Mouse (Mus musculus): ENCODE results near the gene Sap30bp. TPM values are rescaled to one million over a fixed set of nuclear protein-coding genes. Genes with fewer than 3 reads are reported as not detected.

Sap30bp gene
- total and polyA plus RNA-seq, 3 experiments, result 49.1 to 69.2 TPM; not detected in 1

GRCm38 (mm10) chr11:115992098-115992497 is 59.0 kb downstream of the Sap30bp start:
- H3K4me1 ChIP-seq (ENCODE audit: control insufficient read depth in 1 of 2, insufficient read depth in 2 of 2, low read length in 2 of 2), result no peaks in the 10 kb centered on the region; a peak in 1 of 4 replicates
- no peak overlapping the region for H3K4me3 ChIP-seq (ENCODE audit: control insufficient read depth in 1 of 2, insufficient read depth in 1 of 2, low read depth in 2 of 2, low read length in 2 of 2)
- H3K9ac ChIP-seq (ENCODE audit: control insufficient read depth, low read depth, low read length, poor library complexity, severe bottlenecking), result no peak overlapping the region
- no peaks in the 10 kb centered on the region for H3K9me3 ChIP-seq (replicated peaks; ENCODE audit: insufficient read depth, low read length)
- H3K36me3 ChIP-seq (ENCODE audit: control insufficient read depth in 1 of 2, insufficient read depth in 2 of 2, low read length in 2 of 2), result no peaks in the 10 kb centered on the region
- H3K27ac ChIP-seq (ENCODE audit: control insufficient read depth, low read depth, low read length), result no peak overlapping the region
- no peaks in the 10 kb centered on the region for H3K79me2 ChIP-seq (ENCODE audit: control insufficient read depth, insufficient read depth, low read length, poor library complexity)
- no peaks in the 10 kb centered on the region for H3K27me3 ChIP-seq (ENCODE audit: control insufficient read depth in 1 of 2, insufficient read depth in 2 of 2, low read length in 2 of 2)
- TF ChIP-seq ZMIZ1 (IDR thresholded peaks at IDR 0.05; ENCODE audit: low read depth, low read length), result no peak
- no peak for TF ChIP-seq NELFE (IDR thresholded peaks at IDR 0.05; ENCODE audit: low read depth, low read length)
- TF ChIP-seq ZNF384 (IDR thresholded peaks at IDR 0.05; ENCODE audit: low read depth, low read length), result no peak
- TF ChIP-seq SIN3A (IDR thresholded peaks at IDR 0.05; ENCODE audit: low read length), result no peak
- TF ChIP-seq MXI1 (IDR thresholded peaks at IDR 0.05; ENCODE audit: low read depth, low read length), result no peak
- TF ChIP-seq GABPA (IDR thresholded peaks at IDR 0.05; ENCODE audit: low read depth, low read length), result no peak
- no peak for TF ChIP-seq POLR2AphosphoS2 (IDR thresholded peaks at IDR 0.05; ENCODE audit: low read length)
- no peak for TF ChIP-seq MYC (IDR thresholded peaks at IDR 0.05; ENCODE audit: low read depth, low read length)
- no peak for TF ChIP-seq SMC3 (IDR thresholded peaks at IDR 0.05; ENCODE audit: low read depth, low read length)
- TF ChIP-seq RAD21 (IDR thresholded peaks at IDR 0.05; ENCODE audit: low read depth, low read length), result no peak
- TF ChIP-seq NRF1 (IDR thresholded peaks at IDR 0.05; ENCODE audit: insufficient read depth, low read depth, low read length, poor library complexity, severe bottlenecking), result no peak
- TF ChIP-seq UBTF (IDR thresholded peaks at IDR 0.05; ENCODE audit: borderline replicate concordance, insufficient read depth, low read depth, low read length), result no peak
- no peak for TF ChIP-seq MYB (IDR thresholded peaks at IDR 0.05; ENCODE audit: low read depth, low read length)
- TF ChIP-seq USF2 (IDR thresholded peaks at IDR 0.05; ENCODE audit: borderline replicate concordance in 1 of 2, insufficient read depth in 1 of 2, low read depth in 1 of 2, low read length in 2 of 2), result no peak
- TF ChIP-seq TCF12 (IDR thresholded peaks at IDR 0.05; ENCODE audit: low read depth, low read length), result no peak
- TF ChIP-seq MAX (IDR thresholded peaks at IDR 0.05; ENCODE audit: low read length), result no peak
- no peak for TF ChIP-seq CTCF (IDR thresholded peaks at IDR 0.05 in 2 of 3, conservative IDR thresholded peaks at IDR 0.05 in 1 of 3; ENCODE audit: control insufficient read depth in 1 of 3, insufficient read depth in 1 of 3, low read depth in 2 of 3, low read length in 3 of 3, poor library complexity in 1 of 3, severe bottlenecking in 1 of 3)
- DNase-seq (ENCODE audit: low read depth, low spot score), result no peak

GRCm38 (mm10) chr11:115995256-115995655 is 62.2 kb downstream of the Sap30bp start:
- Histone ChIP-seq H3K4me1 (ENCODE audit: control insufficient read depth in 1 of 2, insufficient read depth in 2 of 2, low read length in 2 of 2) (peaks cover 2 to 7% of the 10 kb centered on the region in 2 experiments; a peak in 2 of 4 replicates), H3K9ac (ENCODE audit: control insufficient read depth, low read depth, low read length, poor library complexity, severe bottlenecking) (no peak overlapping the region), H3K27me3 (ENCODE audit: control insufficient read depth in 1 of 2, insufficient read depth in 2 of 2, low read length in 2 of 2) (no peaks in the 10 kb centered on the region), H3K4me3 (ENCODE audit: control insufficient read depth in 1 of 2, insufficient read depth in 1 of 2, low read depth in 2 of 2, low read length in 2 of 2) (no peak overlapping the region), H3K27ac (ENCODE audit: control insufficient read depth, low read depth, low read length) (no peak overlapping the region), H3K36me3 (ENCODE audit: control insufficient read depth in 1 of 2, insufficient read depth in 2 of 2, low read length in 2 of 2) (peaks cover 0 to 3% of the 10 kb centered on the region in 2 experiments; a peak in 2 of 4 replicates), H3K9me3 (replicated peaks; ENCODE audit: insufficient read depth, low read length) (no peaks in the 10 kb centered on the region), H3K79me2 (ENCODE audit: control insufficient read depth, insufficient read depth, low read length, poor library complexity) (no peaks in the 10 kb centered on the region)
- DNase-seq (ENCODE audit: low read depth, low spot score), result no peak
- TF ChIP-seq POLR2AphosphoS2 (IDR thresholded peaks at IDR 0.05; ENCODE audit: low read length) (no peak), SMC3 (IDR thresholded peaks at IDR 0.05; ENCODE audit: low read depth, low read length) (no peak), GATA1 (IDR thresholded peaks at IDR 0.05; ENCODE audit: low read depth, low read length) (no peak), TBP (IDR thresholded peaks at IDR 0.05; ENCODE audit: low read depth, low read length) (no peak), MYB (IDR thresholded peaks at IDR 0.05; ENCODE audit: low read depth, low read length) (no peak), ZKSCAN1 (IDR thresholded peaks at IDR 0.05; ENCODE audit: low read depth, low read length) (no peak)

Data from MEL (cell line).